Mouse (Mus musculus): ENCODE data around the gene Ntng1. TPM values are rescaled to one million over a fixed set of nuclear protein-coding genes. Genes with fewer than 3 reads are reported as not detected.

Gene Ntng1
- polyA plus RNA-seq, 1 experiment from 2014 or later: 12.2 TPM

GRCm38 (mm10) chr3:109854449-109855155 lies 289.2 kb downstream of the Ntng1 start:
- no peak for ATAC-seq
- no peak overlapping the region for H3K4me3 ChIP-seq (ENCODE audit: low read depth, low read length)
- no peaks in the 10 kb centered on the region for H3K36me3 ChIP-seq (ENCODE audit: control insufficient read depth, insufficient read depth, low read length)
- H3K9me3 ChIP-seq (replicated peaks; ENCODE audit: control insufficient read depth, low read length): no peaks in the 10 kb centered on the region
- DNase-seq (ENCODE audit: low spot score): no peak
- no peak overlapping the region for H3K27ac ChIP-seq (ENCODE audit: low read depth, low read length)
- 91% methylated on average over 9 of the region's 9 CpGs for WGBS
- H3K9ac ChIP-seq (ENCODE audit: low read length): no peak overlapping the region
- H3K27me3 ChIP-seq (replicated peaks; ENCODE audit: control insufficient read depth, insufficient read depth, low read length): no peaks in the 10 kb centered on the region
- no peaks in the 10 kb centered on the region for H3K4me1 ChIP-seq (ENCODE audit: control insufficient read depth, insufficient read depth, low read length)
- H3K4me2 ChIP-seq (ENCODE audit: low read length): no peak overlapping the region

DNA sequence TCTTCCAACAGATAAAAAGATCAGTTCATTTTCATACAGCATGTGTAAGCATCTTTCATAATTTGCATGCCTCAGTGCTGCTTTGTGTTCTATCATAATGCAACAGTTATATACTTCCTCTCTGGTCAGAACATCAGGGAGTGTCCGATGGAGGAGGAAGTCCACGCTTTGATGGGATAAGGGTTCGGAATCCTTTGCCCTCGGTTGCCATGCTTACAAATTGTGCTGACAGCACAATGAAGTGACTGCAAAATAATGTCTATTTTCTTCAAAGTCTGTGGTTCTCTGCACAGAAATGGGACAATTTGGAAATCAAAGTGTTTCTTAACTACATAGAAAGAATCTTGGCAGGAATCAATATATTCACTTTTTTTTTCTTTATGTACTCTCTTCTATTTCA lies 297.2 kb downstream of the Ntng1 start:
- Histone ChIP-seq H3K9me3 (replicated peaks; ENCODE audit: control insufficient read depth, low read length) (no peaks in the 10 kb centered on the region), H3K27ac (ENCODE audit: low read depth, low read length) (no peak overlapping the region), H3K27me3 (replicated peaks; ENCODE audit: control insufficient read depth, insufficient read depth, low read length) (no peaks in the 10 kb centered on the region), H3K36me3 (ENCODE audit: control insufficient read depth, insufficient read depth, low read length) (no peaks in the 10 kb centered on the region), H3K9ac (ENCODE audit: low read length) (no peak overlapping the region), H3K4me2 (ENCODE audit: low read length) (no peak overlapping the region), H3K4me3 (ENCODE audit: low read depth, low read length) (no peak overlapping the region), H3K4me1 (ENCODE audit: control insufficient read depth, insufficient read depth, low read length) (no peaks in the 10 kb centered on the region)
- ATAC-seq (no peak), DNase-seq (ENCODE audit: low spot score) (no peak)
- 91% methylated on average over 4 of the region's 4 CpGs for WGBS

- ATAC-seq (no peak), DNase-seq (ENCODE audit: low spot score) (no peak)
- no peaks in the 10 kb centered on the region for H3K27me3 ChIP-seq (replicated peaks; ENCODE audit: control insufficient read depth, insufficient read depth, low read length)
- no peaks in the 10 kb centered on the region for H3K36me3 ChIP-seq (ENCODE audit: control insufficient read depth, insufficient read depth, low read length)
- H3K4me2 ChIP-seq (ENCODE audit: low read length): no peak overlapping the region
- no peaks in the 10 kb centered on the region for H3K9me3 ChIP-seq (replicated peaks; ENCODE audit: control insufficient read depth, low read length)
- WGBS: 97% methylated on average over 1 of the region's 1 CpGs
- no peaks in the 10 kb centered on the region for H3K4me1 ChIP-seq (ENCODE audit: control insufficient read depth, insufficient read depth, low read length)
- H3K4me3 ChIP-seq (ENCODE audit: low read depth, low read length): no peak overlapping the region
- H3K9ac ChIP-seq (ENCODE audit: low read length): no peak overlapping the region
- H3K27ac ChIP-seq (ENCODE audit: low read depth, low read length): no peak overlapping the region
Observed at GRCm38 (mm10) chr3:109825806-109826205, 318.0 kb downstream of the Ntng1 start.

GRCm38 (mm10) chr3:109822803-109823474 lies 320.9 kb downstream of the Ntng1 start:
- Histone ChIP-seq H3K27me3 (replicated peaks; ENCODE audit: control insufficient read depth, insufficient read depth, low read length) (no peaks in the 10 kb centered on the region), H3K9me3 (replicated peaks; ENCODE audit: control insufficient read depth, low read length) (no peaks in the 10 kb centered on the region), H3K27ac (ENCODE audit: low read depth, low read length) (no peak overlapping the region), H3K4me2 (ENCODE audit: low read length) (no peak overlapping the region), H3K4me3 (ENCODE audit: low read depth, low read length) (no peak overlapping the region), H3K9ac (ENCODE audit: low read length) (no peak overlapping the region), H3K4me1 (ENCODE audit: control insufficient read depth, insufficient read depth, low read length) (no peaks in the 10 kb centered on the region), H3K36me3 (ENCODE audit: control insufficient read depth, insufficient read depth, low read length) (no peaks in the 10 kb centered on the region)
- DNase-seq (ENCODE audit: low spot score): no peak
- 85% methylated on average over 2 of the region's 2 CpGs for WGBS
- ATAC-seq: no peak

DNA sequence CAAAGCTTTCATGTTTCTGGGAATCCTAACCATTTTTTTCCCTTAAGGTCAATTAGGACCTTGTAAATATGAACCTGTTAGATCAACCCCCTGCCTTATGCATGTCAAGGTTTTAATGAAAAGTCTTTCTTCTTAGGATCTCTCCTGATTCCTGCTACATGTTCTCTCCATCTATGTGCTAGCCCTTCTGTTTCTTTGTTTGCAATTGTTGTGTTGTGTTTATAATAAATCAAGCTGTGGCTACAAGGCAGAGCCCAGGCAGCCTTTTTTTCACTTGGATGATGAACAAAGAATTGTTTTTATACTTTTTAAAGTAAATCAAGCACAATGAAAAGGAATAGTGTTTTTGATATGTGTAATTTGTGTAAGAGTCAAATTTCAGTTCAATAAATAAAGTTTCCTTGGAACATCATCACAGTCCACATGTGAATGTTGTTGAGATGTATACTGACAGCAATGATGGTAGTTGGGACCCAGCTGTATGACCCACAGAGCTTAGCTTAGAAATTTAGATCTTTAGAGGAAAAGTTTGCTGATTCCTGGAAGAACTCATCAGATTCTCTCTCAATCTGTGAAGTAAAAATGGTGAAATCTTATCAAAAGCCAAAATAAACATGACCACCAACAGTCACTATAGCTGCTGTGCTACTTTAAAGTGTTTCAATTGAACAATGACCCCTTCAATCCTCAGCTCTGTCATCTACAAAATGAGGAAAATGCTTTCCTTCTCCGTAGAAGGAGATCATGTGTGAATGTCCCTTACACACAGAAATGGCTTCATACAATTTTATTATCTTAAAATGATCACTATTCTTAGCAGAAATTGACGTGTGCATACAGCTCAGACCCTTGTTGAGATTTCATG lies 324.8 kb downstream of the Ntng1 start:
- Histone ChIP-seq H3K4me2 (ENCODE audit: low read length) (no peak overlapping the region), H3K27ac (ENCODE audit: low read depth, low read length) (no peak overlapping the region), H3K9me3 (replicated peaks; ENCODE audit: control insufficient read depth, low read length) (no peaks in the 10 kb centered on the region), H3K9ac (ENCODE audit: low read length) (no peak overlapping the region), H3K4me3 (ENCODE audit: low read depth, low read length) (no peak overlapping the region), H3K36me3 (ENCODE audit: control insufficient read depth, insufficient read depth, low read length) (no peaks in the 10 kb centered on the region), H3K27me3 (replicated peaks; ENCODE audit: control insufficient read depth, insufficient read depth, low read length) (no peaks in the 10 kb centered on the region), H3K4me1 (ENCODE audit: control insufficient read depth, insufficient read depth, low read length) (no peaks in the 10 kb centered on the region)
- 84% methylated on average over 2 of the region's 2 CpGs for WGBS
- DNase-seq (ENCODE audit: low spot score) (no peak), ATAC-seq (no peak)

DNA sequence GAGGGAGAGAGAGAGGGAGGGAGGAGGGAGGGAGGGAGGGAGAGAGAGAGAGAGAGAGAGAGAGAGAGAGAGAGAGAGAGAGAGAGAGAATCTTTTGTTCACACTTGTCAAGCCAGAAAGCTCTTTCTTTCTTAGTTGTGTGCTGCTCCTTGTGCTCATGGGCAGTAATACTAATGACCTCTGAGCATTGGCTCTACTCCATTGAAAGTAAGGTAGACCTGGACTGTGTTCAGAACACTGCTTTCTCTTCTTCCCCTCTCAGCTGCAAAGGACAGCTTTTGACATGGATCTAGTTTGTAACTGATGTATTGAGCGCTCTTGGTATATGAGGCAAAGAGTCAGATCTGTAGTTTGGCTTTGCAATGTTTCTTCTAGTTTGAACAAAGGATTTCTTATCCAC lies 334.7 kb downstream of the Ntng1 start:
- no peak for ATAC-seq
- H3K36me3 ChIP-seq (ENCODE audit: control insufficient read depth, insufficient read depth, low read length): no peaks in the 10 kb centered on the region
- no peak overlapping the region for H3K27ac ChIP-seq (ENCODE audit: low read depth, low read length)
- H3K9me3 ChIP-seq (replicated peaks; ENCODE audit: control insufficient read depth, low read length): no peaks in the 10 kb centered on the region
- no peak overlapping the region for H3K4me3 ChIP-seq (ENCODE audit: low read depth, low read length)
- H3K27me3 ChIP-seq (replicated peaks; ENCODE audit: control insufficient read depth, insufficient read depth, low read length): no peaks in the 10 kb centered on the region
- 81% methylated on average over 1 of the region's 1 CpGs for WGBS
- H3K4me2 ChIP-seq (ENCODE audit: low read length): no peak overlapping the region
- H3K9ac ChIP-seq (ENCODE audit: low read length): no peak overlapping the region
- no peaks in the 10 kb centered on the region for H3K4me1 ChIP-seq (ENCODE audit: control insufficient read depth, insufficient read depth, low read length)
- DNase-seq (ENCODE audit: low spot score): no peak

GRCm38 (mm10) chr3:109807211-109807934 lies 336.4 kb downstream of the Ntng1 start:
- Histone ChIP-seq H3K4me1 (ENCODE audit: control insufficient read depth, insufficient read depth, low read length) (no peaks in the 10 kb centered on the region), H3K27ac (ENCODE audit: low read depth, low read length) (no peak overlapping the region; the same call in 1 of the 2 replicates), H3K9me3 (replicated peaks; ENCODE audit: control insufficient read depth, low read length) (no peaks in the 10 kb centered on the region), H3K4me3 (ENCODE audit: low read depth, low read length) (no peak overlapping the region), H3K36me3 (ENCODE audit: control insufficient read depth, insufficient read depth, low read length) (no peaks in the 10 kb centered on the region), H3K4me2 (ENCODE audit: low read length) (no peak overlapping the region), H3K27me3 (replicated peaks; ENCODE audit: control insufficient read depth, insufficient read depth, low read length) (no peaks in the 10 kb centered on the region), H3K9ac (ENCODE audit: low read length) (no peak overlapping the region)
- DNase-seq (ENCODE audit: low spot score) (no peak), ATAC-seq (no peak)
- 77% methylated on average over 6 of the region's 6 CpGs for WGBS

DNA sequence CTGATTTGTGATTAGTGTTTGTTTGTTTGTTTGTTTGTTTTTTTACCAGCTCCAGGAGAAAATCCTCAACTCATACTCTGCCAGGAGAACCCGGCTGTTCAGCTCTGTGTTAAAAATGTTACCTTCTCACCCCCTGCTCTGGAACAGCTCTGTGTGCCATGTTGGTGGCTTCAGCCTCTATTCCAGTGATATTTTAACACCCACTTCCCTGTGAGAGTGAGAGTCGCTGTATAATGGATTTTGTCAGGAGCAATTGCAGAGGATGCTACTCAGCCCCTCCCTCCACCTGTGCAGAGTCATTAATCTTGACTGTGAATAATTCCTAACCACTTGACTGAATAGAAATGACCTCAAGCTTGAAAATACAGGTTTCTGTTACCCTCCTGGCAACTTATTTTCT lies 339.7 kb downstream of the Ntng1 start:
- Histone ChIP-seq H3K27me3 (replicated peaks; ENCODE audit: control insufficient read depth, insufficient read depth, low read length) (no peaks in the 10 kb centered on the region), H3K4me3 (ENCODE audit: low read depth, low read length) (no peak overlapping the region), H3K4me1 (ENCODE audit: control insufficient read depth, insufficient read depth, low read length) (no peaks in the 10 kb centered on the region), H3K4me2 (ENCODE audit: low read length) (no peak overlapping the region), H3K9me3 (replicated peaks; ENCODE audit: control insufficient read depth, low read length) (no peaks in the 10 kb centered on the region), H3K36me3 (ENCODE audit: control insufficient read depth, insufficient read depth, low read length) (no peaks in the 10 kb centered on the region), H3K27ac (ENCODE audit: low read depth, low read length) (no peak overlapping the region), H3K9ac (ENCODE audit: low read length) (no peak overlapping the region)
- DNase-seq (ENCODE audit: low spot score) (no peak), ATAC-seq (no peak)
- 83% methylated on average over 2 of the region's 2 CpGs for WGBS
